Mouse (Mus musculus) kidney, embryonic 16.5 days (tissue): Measurements from ENCODE around the gene Etnk1. TPM values are rescaled to one million over a fixed set of nuclear protein-coding genes. Genes with fewer than 3 reads are reported as not detected.
"Not testable (repeated sequence)": the region's sequence is repeated elsewhere in the genome, so short reads cannot be mapped to it uniquely, and the experiment has no call there.

ENCODE experiments used
- ATAC-seq: fragments of 200-750 bp; cut with Nextera tagmentation; 2 replicates; pipeline ENCODE4 v1.8.0; 2017; ENCODE audit warnings: moderate TSS enrichment; ENCODE audit not compliant: low FRiP score, low TSS enrichment
- H3K27ac ChIP-seq: fragments of 300-500 bp; sonication (generic); 2 replicates; pipeline ENCODE4 v1.5.1; 2014; ENCODE audit warnings: low read length
- H3K27me3 ChIP-seq: fragments of 300-500 bp; sonication (generic); 2 replicates; pipeline ENCODE4 v1.6.1; 2014; ENCODE audit warnings: low read length, control low read depth, mixed read lengths; ENCODE audit not compliant: insufficient read depth
- H3K36me3 ChIP-seq: fragments of 300-500 bp; sonication (generic); 2 replicates; pipeline ENCODE4 v1.6.1; 2014; ENCODE audit warnings: low read length, control low read depth, mixed read lengths; ENCODE audit not compliant: insufficient read depth
- H3K4me1 ChIP-seq: fragments of 300-500 bp; sonication (generic); 2 replicates; pipeline ENCODE4 v1.6.1; 2014; ENCODE audit warnings: low read length, control low read depth, mixed read lengths; ENCODE audit not compliant: insufficient read depth
- H3K4me2 ChIP-seq: fragments of 300-500 bp; sonication (generic); replicated peaks from 2 replicates; pipeline ENCODE4 v1.6.1; 2014; ENCODE audit warnings: low read depth, low read length
- H3K4me3 ChIP-seq: fragments of 300-500 bp; sonication (generic); 2 replicates; pipeline ENCODE4 v1.5.1; 2014; ENCODE audit warnings: mild to moderate bottlenecking, low read length
- H3K9ac ChIP-seq: fragments of 300-500 bp; sonication (generic); replicated peaks from 2 replicates; pipeline ENCODE4 v1.6.1; 2014; ENCODE audit warnings: low read length
- H3K9me3 ChIP-seq: fragments of 300-500 bp; sonication (generic); 2 replicates; pipeline ENCODE4 v1.6.1; 2016; ENCODE audit warnings: low read length, control low read depth
- WGBS: fragments of 180-500 bp; shearing (Covaris S2); extraction: QIAGEN DNeasy Blood & Tissue Kit; methylation state at CpG from one replicate; pipeline ENCODE4 v1.1.7; 2014; 5-methylcytosine and 5-hydroxymethylcytosine counted together
- polyA plus RNA-seq: library from polyadenylated mRNA; unstranded; fragments of >200 nt; fragmentation: Nextera tagmentation; extraction: Ambion mirVana; gene quantifications from 2 replicates; pipeline ENCODE4 v1.2.1, GENCODE M21; 2015

Gene Etnk1
- polyA plus RNA-seq, 1 experiment from 2014 or later, result 32.2 TPM

GRCm38 (mm10) chr6:143146756-143147155 lies 20.3 kb upstream of the Etnk1 start:
- Histone ChIP-seq H3K4me3 (no peak overlapping the region), H3K36me3 (no peaks in the 10 kb centered on the region), H3K9me3 (no peaks in the 10 kb centered on the region), H3K27me3 (no peaks in the 10 kb centered on the region), H3K4me2 (no peak overlapping the region), H3K27ac (no peak overlapping the region), H3K4me1 (peaks cover 41% of the 10 kb centered on the region), H3K9ac (no peak overlapping the region)
- ATAC-seq, result no peak
- 49% methylated on average over 8 of the region's 8 CpGs for WGBS

- Histone ChIP-seq H3K36me3 (no peaks in the 10 kb centered on the region), H3K9ac (no peak overlapping the region), H3K4me1 (peaks cover 61% of the 10 kb centered on the region), H3K4me2 (no peak overlapping the region), H3K4me3 (no peak overlapping the region), H3K27me3 (no peaks in the 10 kb centered on the region), H3K27ac (no peak overlapping the region), H3K9me3 (no peaks in the 10 kb centered on the region)
- ATAC-seq, result no peak
Measured at GRCm38 (mm10) chr6:143148868-143149267, 18.2 kb upstream of the Etnk1 start.

GRCm38 (mm10) chr6:143149766-143150291 lies 17.2 kb upstream of the Etnk1 start:
- no peak for ATAC-seq
- Histone ChIP-seq H3K4me3 (no peak overlapping the region), H3K9me3 (no peaks in the 10 kb centered on the region), H3K27me3 (no peaks in the 10 kb centered on the region), H3K27ac (peak overlapping the region; percentile 63), H3K36me3 (no peaks in the 10 kb centered on the region), H3K9ac (no peak overlapping the region), H3K4me1 (peaks cover 62% of the 10 kb centered on the region), H3K4me2 (no peak overlapping the region)
- WGBS, result 28% methylated on average over 5 of the region's 5 CpGs

- not testable (repeated sequence) for ATAC-seq, H3K9ac ChIP-seq, H3K27me3 ChIP-seq, H3K36me3 ChIP-seq, H3K9me3 ChIP-seq, H3K4me2 ChIP-seq, H3K4me3 ChIP-seq
- peak overlapping the region; percentile 94 for H3K27ac ChIP-seq
- H3K4me1 ChIP-seq, result peaks cover 60% of the 10 kb centered on the region
- 71% methylated on average over 9 of the region's 10 CpGs for WGBS
Measured at GRCm38 (mm10) chr6:143151081-143151995, 15.7 kb upstream of the Etnk1 start.

- Histone ChIP-seq H3K4me2 (0 out of 2 replicates have a peak overlapping the region, but pooled peaks have one; percentile 25), H3K27ac (peak overlapping the region; percentile 94), H3K4me1 (peaks cover 60% of the 10 kb centered on the region), H3K4me3 (no peak overlapping the region), H3K27me3 (no peaks in the 10 kb centered on the region), H3K9me3 (no peaks in the 10 kb centered on the region), H3K36me3 (no peaks in the 10 kb centered on the region), H3K9ac (no peak overlapping the region)
- ATAC-seq, result peak; percentile 91
- WGBS, result 13% methylated on average over 9 of the region's 9 CpGs
Measured at GRCm38 (mm10) chr6:143152321-143152827, 14.6 kb upstream of the Etnk1 start.

GRCm38 (mm10) chr6:143153160-143153559 lies 13.9 kb upstream of the Etnk1 start:
- Histone ChIP-seq H3K4me3 (no peak overlapping the region), H3K9me3 (no peaks in the 10 kb centered on the region), H3K9ac (no peak overlapping the region), H3K4me1 (peaks cover 60% of the 10 kb centered on the region), H3K4me2 (no peak overlapping the region), H3K27me3 (no peaks in the 10 kb centered on the region), H3K36me3 (no peaks in the 10 kb centered on the region), H3K27ac (peak overlapping the region; percentile 94)
- ATAC-seq, result no peak
- WGBS, result 34% methylated on average over 2 of the region's 2 CpGs

- ATAC-seq, result peak; percentile 39; the same call in 1 of the 2 replicates
- H3K4me3 ChIP-seq, result no peak overlapping the region
- peaks cover 56% of the 10 kb centered on the region for H3K4me1 ChIP-seq
- H3K36me3 ChIP-seq, result no peaks in the 10 kb centered on the region
- peak overlapping the region; percentile 94 for H3K27ac ChIP-seq
- WGBS, result 33% methylated on average over 10 of the region's 10 CpGs
- H3K9me3 ChIP-seq, result no peaks in the 10 kb centered on the region
- no peak overlapping the region for H3K4me2 ChIP-seq
- H3K27me3 ChIP-seq, result no peaks in the 10 kb centered on the region
- no peak overlapping the region for H3K9ac ChIP-seq
Measured at GRCm38 (mm10) chr6:143153751-143154494, 13.1 kb upstream of the Etnk1 start.

- H3K27me3 ChIP-seq, result no peaks in the 10 kb centered on the region
- H3K4me2 ChIP-seq, result peak overlapping the region; percentile 20; the same call in 1 of the 2 replicates
- peaks cover 49% of the 10 kb centered on the region for H3K4me1 ChIP-seq
Measured at GRCm38 (mm10) chr6:143154885-143155284, 12.1 kb upstream of the Etnk1 start.

GRCm38 (mm10) chr6:143155996-143156395 lies 11.0 kb upstream of the Etnk1 start:
- no peak overlapping the region for H3K4me2 ChIP-seq
- 41% methylated on average over 1 of the region's 1 CpGs for WGBS
- ATAC-seq, result no peak
- H3K36me3 ChIP-seq, result no peaks in the 10 kb centered on the region
- no peak overlapping the region for H3K4me3 ChIP-seq
- H3K9me3 ChIP-seq, result no peaks in the 10 kb centered on the region
- no peaks in the 10 kb centered on the region for H3K27me3 ChIP-seq
- H3K4me1 ChIP-seq, result peaks cover 40% of the 10 kb centered on the region
- H3K27ac ChIP-seq, result no peak overlapping the region
- no peak overlapping the region for H3K9ac ChIP-seq

More at GRCm38 (mm10) chr6:143154885-143155284, 12.1 kb upstream of the Etnk1 start:
- Histone ChIP-seq H3K36me3 (no peaks in the 10 kb centered on the region), H3K9ac (peak overlapping the region; percentile 23), H3K9me3 (no peaks in the 10 kb centered on the region), H3K27ac (peak overlapping the region; percentile 83), H3K4me3 (no peak overlapping the region)
- WGBS, result 38% methylated on average over 13 of the region's 13 CpGs
- no peak; the same call in 1 of the 2 replicates for ATAC-seq
